Mouse (Mus musculus) T-helper 17 cell (primary cell): ENCODE measurements around the gene Pcyt2.
"Not testable (repeated sequence)": the region's sequence is repeated elsewhere in the genome, so short reads cannot be mapped to it uniquely, and the experiment has no call there.

ENCODE experiments used
- in situ Hi-C, 2 experiments: fragments of 300-600 bp; cut with MboI, MseI; formaldehyde crosslinking; loops; 1 replicate in 1 of 2; 2 replicates in 1 of 2; pipeline ENCODE4 v1.15.1; 2025; ENCODE audit warnings: high pct_unique_total_duplicates in 2 of 2

Pcyt2 gene

DNA sequence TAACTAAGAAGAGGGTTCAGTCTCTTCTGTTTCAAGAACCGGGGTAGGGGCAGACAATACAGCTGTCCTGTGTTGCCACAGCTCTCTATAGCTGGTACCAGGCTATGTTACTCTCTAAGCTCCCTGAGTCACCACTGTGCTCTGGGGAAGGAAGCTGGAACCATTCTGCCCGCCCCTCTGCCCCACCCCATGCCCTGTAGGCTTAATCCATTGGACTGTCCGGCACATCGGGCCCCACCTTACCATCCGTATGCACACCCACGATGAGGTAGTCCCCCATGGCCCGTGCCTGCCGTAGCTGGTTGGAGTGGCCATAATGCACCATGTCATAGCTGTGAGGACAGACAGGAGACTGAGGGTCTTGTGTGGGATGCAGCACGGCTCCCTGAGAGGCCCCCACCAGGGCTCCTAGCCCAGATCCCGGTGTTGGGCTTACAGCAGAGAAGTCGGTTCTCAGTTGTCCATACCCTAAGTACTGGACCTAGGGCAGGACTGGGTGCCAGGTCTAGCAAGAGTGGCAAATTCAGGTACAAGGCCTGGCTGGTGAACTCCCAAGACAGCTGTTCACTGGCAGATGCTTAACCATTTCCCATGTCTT, 2.0 kb downstream of the Pcyt2 start:
- in situ Hi-C loops = no loop called here

DNA sequence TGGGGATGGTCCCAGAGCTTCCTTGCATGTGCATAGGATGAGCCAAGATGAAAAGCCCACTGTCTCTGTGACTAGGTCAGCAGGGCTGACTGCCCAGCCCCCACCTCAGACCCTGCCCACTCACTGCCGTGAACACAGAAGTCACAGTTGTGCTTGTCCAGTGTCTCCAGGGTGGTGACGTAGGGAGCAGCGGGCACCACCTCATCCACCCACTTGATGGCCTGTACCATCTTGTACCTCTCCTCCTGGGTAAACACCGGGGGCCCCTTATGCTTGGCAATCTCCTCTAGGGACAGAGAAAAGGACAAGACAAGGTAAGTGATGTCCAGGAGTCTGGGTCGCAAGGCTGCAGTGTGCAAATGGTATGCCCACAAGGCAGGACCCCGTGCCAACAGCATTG, 2.6 kb downstream of the Pcyt2 start:
- in situ Hi-C loops = no loop called here

DNA sequence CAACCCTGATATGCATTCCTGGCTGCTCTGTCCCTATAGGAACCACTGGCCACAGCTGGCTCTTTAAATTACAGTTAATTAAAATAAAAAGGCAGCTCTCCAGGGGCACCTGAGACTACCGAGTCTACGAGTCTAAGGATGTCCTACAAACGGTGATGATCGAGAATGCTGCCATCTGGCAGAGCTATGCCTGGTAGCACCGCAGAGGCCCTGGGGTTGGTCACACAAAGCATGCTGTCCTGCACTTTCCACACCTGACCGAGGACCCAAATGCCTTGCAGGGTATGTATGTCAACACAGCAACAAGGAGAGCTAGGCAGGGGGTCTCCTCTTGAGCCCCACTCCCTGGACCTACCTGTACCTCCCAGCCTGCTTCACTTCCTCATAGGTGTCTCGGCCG, 3.8 kb downstream of the Pcyt2 start:
- in situ Hi-C loops = no loop called here

DNA sequence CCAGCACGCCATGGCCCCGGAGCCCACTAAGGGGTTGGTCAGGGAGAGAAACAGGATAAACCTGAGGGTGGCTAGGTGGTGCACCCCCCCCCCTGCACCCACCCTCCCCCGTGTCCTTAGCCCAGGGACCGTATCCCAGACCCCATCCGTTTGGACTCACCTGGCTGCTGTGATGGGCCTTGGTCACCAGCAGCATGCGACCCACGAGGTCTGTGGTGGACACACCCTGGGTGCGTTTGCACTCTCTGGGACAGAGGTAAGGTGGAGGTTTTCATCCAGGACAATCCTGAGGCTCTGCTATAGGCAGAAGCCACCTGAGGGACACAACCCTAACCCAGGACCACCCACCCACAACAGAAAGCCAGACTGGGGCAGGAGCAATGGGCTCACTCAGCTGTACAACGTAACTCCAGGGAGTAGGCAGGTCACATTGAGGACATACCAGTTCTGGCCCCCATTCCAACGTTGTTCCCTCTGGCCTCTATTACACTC, 4.2 kb downstream of the Pcyt2 start:
- in situ Hi-C loops = no loop called here

DNA sequence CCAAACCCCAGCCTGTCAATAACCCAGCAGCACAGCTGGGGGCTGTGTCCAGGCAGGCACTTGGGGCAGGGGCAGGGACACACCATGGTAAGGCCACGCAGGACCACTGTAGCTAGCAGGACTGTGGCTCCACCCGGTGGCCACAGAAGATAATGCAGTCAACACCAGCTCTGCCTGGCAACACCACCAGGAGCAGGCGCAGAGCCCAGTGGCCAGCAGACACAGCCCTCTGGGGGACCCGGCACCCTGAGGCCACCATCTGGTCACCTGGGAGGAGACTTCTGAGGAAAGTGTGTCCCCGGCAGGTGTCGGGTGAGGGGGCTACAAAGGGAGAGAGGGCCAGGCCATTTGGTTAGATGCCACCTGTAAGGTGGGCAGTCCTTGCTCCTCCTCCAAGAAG, 5.0 kb downstream of the Pcyt2 start:
- in situ Hi-C loops = no loop called here

DNA sequence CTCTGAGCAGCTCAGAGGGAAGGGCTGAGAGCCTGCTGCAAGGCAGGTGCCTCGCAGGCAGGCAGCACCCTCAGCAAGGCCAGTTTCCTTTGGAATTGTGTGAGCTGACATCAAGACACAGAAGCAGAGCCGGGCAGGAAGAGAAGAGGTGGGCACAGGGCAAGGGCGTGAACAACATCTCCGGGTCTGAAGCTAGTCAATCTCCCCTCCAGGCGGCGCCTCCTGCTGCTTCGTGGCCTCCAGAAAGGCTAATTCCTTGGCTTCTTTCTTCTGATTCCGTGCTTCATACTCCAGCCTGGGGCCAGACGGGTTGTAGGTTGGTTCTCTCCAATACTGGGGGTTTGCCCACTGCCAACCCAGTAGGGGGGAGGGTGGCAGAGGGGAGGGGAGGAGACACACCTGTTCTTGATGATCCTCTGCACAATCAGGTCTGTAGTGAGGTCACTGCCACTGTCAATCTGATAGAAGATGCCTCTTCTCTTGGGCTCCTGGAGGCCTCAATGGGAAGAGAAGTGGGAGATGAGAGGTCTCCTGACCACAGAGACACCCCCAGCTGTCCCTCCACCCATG, 7.2 kb downstream of the Pcyt2 start:
- in situ Hi-C loops = no loop called here

DNA sequence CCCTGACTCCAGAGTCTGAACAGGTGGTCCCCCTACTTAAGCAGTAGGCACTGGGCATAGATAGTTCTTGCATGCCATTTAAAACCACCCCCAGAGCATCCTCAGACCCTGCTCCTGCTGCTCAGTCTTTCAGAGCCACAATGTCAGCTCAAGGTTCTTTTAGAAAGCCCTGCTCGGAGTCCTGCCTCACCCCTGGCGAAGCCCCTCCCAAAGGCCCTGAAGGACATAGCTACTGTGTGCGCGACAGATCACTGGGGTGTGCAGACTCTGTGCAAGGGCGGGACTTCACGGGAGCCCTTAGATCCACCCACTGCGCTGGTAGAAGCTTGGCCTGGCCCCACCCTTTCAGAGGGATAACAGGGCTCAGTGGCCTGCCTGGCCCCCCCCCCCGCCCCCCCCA, 8.5 kb downstream of the Pcyt2 start:
- in situ Hi-C loops = no loop called here

DNA sequence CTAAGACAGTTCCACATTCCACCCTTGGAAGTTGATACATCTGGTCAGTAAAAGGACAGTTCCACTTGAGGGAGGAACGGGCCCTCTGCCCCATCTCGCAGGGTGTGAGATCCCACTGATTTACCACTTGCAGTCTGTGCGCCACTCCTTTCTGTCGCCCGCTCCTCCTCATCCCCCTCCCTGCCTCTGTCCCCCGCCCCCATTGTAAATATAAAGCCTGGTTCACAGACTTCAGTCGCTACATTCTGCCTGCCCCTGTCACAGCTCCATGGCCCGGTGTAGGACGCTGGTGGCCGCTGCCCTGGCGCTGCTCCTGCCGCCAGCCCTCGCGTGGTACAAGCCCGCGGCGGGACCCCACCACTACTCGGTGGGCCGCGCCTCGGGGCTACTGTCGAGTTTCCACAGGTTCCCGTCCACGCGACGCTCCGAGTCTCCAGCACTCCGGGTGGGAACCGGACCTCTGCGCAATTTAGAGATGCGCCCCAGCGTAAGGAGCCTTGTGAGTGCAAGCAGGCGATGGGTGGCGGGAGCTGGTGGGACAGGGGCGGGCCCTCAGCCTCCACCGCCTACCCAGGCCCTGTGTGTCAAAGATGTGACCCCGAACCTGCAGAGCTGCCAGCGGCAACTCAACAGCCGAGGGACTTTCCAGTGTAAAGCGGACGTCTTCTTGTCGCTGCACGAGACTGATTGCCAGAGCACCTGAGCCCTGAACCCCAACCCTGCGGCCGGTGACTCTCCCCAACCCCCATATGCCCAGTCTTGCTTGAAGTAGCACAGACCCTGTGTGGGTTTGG, 9.3 kb downstream of the Pcyt2 start, which contains the start of gene Npb:
Gene Npb, plus strand, starts transcription at position 237 of the 794 bp plus-strand sequence.
- in situ Hi-C loops = no loop called here

DNA sequence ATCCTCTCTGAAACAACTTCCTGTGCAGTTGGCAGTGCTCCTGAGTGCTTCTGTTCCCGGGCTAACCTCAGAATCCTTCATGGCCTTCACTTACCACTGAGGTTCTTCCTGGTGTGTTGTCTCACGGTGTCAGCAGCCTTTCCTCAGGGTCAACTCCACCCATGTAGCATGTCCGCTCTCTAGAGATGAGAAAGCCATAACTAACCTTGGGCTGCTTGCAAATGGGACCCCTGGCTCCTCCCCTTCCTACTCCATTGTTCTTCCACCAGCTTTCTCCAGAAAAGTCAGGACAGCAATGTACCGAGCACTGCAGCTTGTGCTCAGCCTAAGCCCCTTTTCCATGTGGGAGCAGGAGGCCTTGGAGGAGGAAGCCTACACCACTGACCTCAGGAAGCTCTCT, 11.0 kb downstream of the Pcyt2 start:
- in situ Hi-C loops = no loop called here

DNA sequence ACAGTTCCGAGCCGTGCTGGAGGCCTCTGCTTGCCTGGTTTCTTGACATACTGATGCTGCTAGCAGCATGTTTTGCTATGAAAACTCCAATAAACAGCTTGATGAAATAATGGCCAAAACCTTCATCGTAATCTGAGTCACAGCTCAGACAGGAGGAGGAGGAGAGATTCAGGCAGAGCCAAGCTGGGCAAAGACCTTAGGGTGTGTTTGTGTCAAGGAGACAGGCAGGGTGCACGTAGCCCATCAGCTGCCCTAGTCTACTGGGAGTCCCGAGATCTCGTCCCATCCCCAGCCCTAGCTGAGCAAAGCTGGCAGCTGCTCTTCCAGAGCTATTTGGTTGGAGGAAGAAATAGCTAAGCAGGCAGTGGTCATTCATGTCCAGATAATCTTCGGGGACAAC, 12.1 kb downstream of the Pcyt2 start:
- in situ Hi-C loops = no loop called here

DNA sequence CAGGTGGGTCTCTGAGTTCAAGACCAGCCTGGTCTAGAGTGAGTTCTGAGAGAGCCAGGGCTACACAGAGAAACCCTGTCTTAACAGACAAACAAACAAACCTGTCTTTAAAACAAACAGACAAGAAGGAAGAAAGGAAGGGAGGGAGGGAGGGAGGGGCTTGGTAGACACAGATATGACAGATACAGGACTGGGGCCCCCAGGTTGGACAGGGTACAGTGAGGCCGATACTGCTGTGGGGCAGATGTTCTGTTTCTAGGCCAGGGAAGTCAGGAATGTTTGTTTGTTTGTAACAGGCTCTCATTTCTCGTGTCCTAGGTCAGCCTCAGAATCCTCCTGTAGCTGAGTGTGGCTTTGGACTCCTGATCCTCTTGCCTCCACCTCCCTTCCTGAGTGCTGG, 14.2 kb downstream of the Pcyt2 start:
- in situ Hi-C loops = no loop called here

DNA sequence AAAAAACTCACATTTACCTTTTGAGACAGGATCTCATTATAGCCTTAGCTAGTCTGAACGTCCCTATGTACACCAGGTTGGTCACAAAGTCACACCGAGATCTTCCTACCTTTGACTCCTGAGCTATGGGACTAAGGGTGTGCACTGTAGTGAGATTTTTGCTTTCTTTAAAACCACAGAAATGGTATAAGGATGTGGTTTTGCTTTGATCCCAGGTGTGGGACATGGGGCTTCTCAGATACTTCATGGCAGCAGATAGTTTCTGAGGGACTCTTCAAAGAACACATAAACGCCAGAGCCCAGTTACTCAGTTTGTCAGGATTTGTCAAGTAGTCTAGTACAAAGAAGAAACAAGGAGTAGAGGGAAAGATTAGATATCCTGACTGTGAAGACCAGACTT, 17.0 kb downstream of the Pcyt2 start:
- in situ Hi-C loops = no loop called here

DNA sequence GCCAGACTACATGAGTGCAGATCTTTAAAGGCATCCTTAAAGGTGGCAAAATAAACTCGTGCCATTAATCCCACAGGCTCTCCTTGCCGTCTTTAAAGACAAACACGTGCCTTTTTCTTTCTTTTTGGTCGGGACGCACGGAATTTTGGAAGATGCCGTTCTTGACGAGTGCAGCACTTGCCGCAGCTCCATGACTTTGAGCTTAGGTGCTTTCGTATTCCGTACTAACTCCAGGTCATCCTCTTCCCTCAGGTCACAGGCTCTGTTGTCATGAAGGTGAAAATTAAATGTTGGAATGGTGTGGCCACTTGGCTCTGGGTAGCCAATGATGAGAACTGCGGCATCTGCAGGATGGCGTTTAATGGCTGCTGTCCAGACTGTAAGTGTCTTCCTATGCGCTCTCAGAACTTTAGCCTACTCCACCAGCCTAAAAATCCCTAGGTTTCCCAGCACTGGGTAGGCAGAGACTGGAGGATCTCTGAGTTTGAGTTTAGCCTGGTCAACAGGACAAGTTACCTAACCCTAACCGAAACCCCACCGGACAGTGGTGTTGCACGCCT, 18.7 kb downstream of the Pcyt2 start:
- in situ Hi-C loops = loop anchor here in 1 of 2 experiments (10.0 kb wide), 1 partner anchor 356 kb away; no protein-coding TSS in a partner anchor

DNA sequence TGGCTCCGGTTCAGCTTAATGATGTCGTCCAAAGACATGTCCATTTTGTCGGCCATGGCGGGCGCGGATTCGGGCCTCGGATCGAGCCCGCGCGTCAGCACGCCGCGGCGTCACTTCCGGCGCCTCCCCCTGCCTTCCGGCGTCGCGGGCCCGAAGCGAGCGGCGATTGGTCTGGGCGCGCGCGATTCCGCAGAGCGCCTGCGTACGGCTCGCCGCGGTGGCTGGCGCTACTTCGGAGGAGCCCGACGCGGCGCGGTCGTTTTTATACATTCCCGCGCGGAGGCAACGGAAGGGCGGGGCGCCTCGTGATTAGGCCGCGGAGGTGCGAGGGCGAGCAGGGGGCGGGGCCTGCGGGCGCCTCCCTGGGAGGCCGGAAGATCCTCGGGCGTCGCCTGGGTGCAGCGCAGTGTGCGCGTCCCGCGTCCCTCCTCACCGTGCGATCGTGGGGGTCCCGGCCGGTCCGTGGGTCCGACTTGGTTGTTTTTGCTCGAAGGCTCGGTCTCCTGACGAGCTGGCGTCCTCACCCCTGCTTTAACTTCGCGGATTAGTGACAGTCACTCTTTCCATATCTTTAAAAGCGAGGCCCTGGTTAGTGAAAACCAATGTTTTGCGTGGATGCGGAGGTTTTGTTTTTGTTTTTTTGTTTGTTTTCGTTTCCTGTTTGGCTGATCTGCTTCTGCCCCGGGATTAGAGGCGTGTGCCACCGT, 19.3 kb downstream of the Pcyt2 start, which contains the start of the genes Alyref and Anapc11:
Gene Alyref, minus strand, starts transcription at position 83 of the 707 bp plus-strand sequence.
Gene Anapc11, plus strand, starts transcription at position 139 of the 707 bp plus-strand sequence.
- in situ Hi-C loops = loop anchor here in 1 of 2 experiments (10.0 kb wide), 1 partner anchor 356 kb away; no protein-coding TSS in a partner anchor

DNA sequence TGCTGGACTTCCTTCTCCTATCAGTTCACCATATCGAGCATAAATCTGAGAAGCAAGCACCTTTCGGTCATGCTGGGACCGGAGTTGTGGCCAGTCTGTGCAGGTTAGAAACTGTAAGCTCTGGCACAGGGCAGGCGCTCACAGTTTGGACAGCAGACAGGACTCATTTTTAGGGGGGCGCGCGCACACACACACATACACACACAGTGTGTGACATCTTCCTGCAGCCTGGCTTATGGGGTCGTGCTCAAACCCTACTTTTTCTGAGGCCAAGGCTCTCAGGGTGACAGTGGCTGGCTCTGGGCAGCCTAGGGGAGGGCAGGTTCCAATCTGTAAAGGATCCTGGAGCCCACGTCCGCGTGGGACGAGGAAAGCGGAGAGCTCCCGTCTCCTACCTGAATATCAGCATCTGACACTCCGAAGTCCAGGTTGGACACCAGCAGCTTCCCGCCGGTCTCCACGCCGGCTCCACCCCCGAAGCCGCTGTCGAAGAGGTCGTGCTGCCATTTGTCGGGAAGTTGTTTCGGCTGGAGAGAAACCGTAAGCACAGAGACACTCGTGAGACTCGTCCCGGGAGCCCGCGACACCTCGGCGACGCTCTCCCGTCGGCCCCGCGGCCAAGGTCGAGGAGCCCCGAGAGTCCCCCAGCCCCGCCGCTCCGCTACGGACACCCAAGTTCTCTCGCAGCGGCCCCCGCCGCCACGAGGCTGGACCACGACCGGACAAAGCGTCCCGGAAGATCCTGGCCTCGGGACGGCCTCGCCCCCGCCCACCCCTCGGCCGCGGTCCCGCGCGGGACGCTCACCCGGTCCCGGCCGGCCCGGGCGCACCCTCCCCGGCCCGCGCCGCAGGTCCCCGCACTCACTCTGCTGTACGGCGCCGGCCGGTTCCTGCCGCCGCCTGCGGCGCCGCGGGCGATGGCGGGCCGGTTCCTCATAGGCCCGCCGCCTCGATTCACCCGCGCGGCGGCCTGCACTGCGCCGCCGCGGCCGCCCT, 20.2 kb downstream of the Pcyt2 start:
- in situ Hi-C loops = loop anchor here in 1 of 2 experiments (10.0 kb wide), 1 partner anchor 357 kb away; no protein-coding TSS in a partner anchor

DNA sequence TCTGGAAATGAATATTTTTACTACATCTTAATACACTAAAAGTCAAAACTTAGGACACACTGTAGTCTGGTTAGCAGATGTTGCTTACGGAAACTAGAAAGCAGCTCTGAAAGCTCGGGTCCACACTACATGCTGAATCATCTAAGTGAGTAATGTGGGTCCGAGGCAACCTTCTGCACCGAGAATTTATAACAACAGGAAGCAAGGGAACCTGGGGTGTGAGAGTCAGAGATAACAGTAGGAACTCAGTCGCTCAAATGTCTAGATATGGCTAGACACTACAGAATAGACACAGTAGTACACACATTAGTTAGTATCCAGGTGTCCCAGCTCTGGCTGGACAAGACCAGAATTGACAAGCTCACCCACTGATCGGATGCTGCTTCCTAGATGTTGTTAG, 29.2 kb downstream of the Pcyt2 start:
- in situ Hi-C loops = no loop called here

DNA sequence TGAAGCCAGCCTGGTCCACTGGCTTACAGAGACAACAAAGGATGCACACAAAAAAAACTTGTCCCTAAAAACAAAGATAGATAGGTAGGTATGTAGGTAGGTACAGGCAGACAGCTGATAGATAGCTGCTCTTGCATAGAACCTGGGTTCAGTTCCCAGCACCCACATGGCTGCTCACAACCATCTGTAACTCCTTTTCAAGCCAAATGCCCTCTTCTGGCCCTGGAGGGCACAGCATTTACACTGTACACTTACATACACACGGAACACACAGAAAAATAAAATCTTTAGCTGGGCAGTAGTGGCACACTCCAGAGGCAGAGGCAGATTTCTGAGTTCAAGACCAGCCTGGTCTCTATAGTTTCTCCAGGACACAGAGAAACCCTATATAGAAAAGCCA, 33.8 kb downstream of the Pcyt2 start:
- in situ Hi-C loops = no loop called here

DNA sequence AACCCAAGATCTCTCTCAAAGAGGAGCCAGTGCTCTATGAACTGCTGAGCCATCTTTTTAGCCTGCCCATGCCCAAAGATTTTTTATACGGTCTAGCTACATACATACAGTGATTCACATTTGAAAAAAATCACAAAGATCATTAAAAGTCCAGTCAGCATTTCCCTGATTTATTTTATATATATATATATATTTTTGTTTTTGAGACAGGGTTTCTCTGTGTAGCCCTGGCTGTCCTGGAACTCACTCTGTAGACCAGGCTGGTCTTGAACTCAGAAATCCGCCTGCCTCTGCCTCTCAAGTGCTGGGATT, 34.8 kb downstream of the Pcyt2 start:
- in situ Hi-C loops = not testable (repeated sequence)

DNA sequence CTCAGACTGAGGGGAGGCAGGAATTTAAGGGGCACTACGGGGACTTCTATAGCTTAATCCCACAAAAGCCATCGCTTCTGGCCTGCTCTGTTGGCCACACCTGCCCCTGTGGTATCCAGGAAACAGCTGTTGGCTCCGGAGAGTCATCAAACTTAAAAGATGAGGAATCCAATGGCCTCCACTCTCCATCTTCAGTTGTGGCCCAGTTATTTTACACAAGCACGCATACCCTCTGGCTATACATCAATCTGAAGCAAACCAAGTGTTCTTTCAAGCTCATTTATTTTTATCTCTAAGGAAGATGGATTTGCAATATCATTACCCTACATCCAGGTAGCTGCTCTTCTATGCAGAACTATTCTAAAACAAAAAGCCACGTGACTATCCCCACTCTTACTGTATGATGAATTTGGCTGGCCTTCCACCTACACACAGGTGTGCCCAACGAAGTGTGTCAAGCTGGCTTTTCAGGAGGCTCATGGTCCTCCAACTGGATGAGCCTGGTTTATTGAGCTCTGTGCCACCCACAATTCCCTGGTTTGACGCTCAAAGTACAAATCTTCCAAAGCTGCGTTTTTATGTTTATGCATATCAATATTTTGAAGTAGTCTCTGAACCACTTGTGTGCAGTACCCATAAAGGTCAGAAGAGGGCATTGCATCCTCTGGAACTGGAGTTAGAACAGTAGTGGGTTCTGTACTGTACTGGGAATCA, 35.3 kb downstream of the Pcyt2 start:
- in situ Hi-C loops = no loop called here
